Mouse (Mus musculus): Measurements from ENCODE around the gene Ndufs1.

Gene Ndufs1

DNA sequence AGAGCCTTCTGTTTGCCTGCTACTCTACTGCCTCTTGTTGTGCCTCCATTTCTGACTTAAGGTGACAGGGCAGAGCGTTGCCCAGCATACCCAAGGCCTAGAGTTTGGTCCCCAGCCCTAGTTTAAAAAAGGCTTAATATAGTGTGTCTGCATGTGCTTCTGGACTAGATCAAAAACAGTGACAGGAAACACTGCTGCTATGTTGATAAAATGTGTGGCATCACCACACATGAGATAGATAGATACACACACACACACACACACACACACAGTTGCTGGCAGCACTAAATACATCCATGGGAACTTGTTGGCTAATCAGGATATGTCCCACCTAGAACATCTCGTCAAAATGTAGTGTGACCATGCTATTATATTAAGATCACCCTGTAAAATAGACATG is 56.3 kb downstream of the Ndufs1 start:
- no peak for DNase-seq (ENCODE audit: extremely low read depth, insufficient read length, low spot score)

DNA sequence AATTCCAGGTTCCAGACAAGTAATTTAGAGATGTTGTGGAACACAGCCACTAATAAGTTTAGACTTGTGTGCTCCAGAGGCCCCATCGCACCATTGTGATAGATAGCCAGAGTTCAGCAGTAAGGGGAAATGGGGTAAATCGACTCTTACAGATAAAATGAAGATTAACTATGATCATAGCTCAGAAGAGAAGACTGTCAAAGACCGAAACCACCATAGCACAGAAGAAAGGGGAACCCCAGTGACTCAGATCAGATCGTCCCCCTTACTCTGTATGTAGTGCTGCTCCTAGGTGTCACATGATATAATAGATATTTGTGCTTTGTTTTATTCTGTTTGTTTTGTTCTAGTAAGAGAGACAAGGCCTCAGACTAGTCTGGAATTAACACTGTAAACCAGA is 57.0 kb downstream of the Ndufs1 start:
- no peak for DNase-seq (ENCODE audit: extremely low read depth, insufficient read length, low spot score)

DNA sequence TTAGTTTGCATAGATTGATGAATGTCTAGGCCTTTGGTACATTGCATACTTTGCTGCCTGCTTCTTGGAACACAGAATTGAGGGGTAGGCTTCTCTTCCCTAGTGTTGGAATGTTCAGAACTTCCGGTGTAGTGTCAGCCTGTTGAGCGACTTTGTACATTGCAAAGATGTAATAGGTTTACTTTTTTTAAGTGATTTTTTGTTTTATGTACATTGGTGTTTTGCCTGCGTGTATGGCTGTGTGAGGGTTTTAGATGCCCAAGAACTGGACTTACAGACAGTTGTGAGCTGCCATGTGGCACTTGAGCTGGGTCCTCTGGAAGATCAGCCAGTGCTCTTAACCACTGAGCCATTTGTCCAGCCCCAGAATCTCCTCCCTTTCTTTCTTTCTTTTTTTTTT is 61.1 kb downstream of the Ndufs1 start:
- DNase-seq (ENCODE audit: extremely low read depth, insufficient read length, low spot score) = peak; percentile 22

DNA sequence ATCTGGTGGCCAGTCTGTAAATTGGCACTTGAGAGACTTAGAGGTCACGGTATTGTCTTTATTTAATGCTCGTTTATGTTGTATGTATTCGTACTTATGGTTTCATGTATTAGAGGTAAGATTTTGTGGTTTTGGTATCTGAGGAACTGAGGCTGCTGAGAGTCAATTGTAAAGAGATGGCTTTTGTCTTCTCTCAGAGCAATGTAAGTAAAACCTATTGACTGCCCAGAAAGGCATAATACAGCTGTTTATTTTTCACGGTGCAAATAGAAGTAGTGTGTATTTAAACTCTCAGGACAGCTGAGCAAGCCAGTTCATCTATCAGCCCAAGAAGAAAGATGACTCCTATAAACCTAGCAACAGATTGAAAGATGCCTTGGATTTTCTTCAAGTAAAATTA is 61.5 kb downstream of the Ndufs1 start:
- no peak for DNase-seq (ENCODE audit: extremely low read depth, insufficient read length, low spot score)

DNA sequence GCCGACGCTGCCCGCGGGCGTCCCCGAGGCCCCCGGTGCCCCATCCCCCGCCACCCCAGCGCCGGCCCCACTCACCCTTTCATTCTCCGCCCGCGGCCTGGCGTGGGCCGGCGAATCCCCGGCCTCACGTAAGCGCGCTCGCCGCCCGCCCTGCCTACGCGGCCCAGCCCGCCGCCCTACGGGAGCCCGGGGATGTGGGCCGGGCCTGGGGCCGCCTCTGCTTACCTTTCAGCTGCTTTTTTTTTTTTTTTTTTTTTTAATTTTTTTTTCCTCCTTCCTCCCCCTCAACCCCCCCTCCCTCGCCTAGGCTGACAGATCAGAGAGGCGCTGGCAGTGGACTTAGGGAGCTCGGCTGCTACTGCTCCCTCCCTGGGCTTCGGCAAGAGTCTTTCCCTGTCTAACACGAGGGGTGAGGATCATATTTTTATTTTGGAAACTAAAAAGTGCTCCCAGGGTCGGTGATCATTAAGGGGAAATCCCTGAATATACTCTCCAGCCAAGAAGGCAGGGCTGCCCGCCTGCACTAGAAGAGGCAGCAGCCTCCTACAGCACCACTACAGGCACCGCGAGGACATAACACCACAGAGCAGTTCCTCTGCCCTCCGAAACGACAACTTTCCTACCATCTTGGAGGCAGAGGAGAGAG is 62.4 kb downstream of the Ndufs1 start, which contains the start of gene Ino80d:
Gene Ino80d (minus strand): TSS at position 532 of the 646 bp plus-strand sequence.
- DNase-seq (ENCODE audit: extremely low read depth, insufficient read length, low spot score) = peak; percentile 80

DNA sequence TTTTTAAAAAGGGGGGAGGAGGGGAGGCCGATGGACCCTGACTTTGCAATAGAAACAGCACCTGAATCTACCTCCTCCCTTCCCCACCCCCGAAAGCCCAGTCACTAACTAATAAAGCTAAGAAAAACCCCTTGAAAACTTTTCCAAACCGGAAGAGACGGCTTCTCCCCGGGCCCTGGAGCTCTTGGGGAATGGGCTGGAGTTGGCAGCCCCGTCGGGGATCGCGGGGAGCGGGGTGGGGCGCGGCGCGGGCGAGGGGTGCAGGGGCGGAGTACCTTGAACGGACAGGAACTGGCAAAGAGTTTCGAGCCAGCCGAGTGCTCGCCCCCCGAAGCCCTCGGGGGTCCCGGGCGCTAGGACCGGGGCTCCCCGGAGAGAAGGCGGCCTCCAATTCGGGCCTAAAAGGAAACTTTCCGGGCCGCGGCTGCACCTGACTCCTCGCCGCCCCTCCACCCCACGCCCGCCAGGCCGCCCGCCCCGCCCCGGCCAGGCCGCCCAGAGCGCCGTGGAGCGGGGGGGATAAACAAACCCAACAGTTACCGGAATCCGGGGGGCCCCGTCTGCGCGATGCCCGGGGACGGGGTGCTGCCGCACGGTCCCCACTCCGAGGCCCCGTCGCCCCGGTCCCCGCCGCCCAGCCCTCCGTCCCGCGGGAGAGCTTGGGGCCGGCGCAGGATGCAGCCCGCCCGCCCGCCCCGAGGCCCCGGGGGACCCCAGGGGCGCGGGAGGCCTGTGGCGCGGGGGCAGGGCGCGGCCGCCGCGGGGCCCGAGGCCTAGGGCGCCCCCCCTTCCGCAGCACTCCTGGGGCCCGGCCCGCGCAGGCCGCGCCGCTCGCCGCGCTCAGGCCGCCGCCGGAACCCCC is 63.1 kb downstream of the Ndufs1 start:
- DNase-seq (ENCODE audit: extremely low read depth, insufficient read length, low spot score) = peak; percentile 64

DNA sequence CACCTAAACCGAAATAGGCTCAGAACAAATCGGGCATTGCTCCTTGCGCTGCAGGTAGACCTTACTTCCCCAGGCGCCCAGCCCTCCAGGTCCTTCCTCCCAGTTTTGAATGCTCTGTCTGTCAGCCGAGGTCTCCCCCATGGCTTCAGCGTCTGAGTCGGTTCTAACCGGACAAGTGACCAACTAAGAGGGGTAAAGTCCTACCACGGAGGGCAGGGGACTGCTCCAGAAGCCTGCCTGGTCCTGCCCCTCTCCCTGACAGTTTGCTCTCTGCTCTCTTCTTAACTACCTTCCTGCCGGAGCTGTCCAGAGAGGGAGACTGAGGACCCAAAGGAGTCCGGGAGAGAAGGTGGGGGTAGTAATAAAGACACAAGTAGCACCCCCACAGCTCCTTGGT is 63.8 kb downstream of the Ndufs1 start:
- DNase-seq (ENCODE audit: extremely low read depth, insufficient read length, low spot score) = peak; percentile 60

DNA sequence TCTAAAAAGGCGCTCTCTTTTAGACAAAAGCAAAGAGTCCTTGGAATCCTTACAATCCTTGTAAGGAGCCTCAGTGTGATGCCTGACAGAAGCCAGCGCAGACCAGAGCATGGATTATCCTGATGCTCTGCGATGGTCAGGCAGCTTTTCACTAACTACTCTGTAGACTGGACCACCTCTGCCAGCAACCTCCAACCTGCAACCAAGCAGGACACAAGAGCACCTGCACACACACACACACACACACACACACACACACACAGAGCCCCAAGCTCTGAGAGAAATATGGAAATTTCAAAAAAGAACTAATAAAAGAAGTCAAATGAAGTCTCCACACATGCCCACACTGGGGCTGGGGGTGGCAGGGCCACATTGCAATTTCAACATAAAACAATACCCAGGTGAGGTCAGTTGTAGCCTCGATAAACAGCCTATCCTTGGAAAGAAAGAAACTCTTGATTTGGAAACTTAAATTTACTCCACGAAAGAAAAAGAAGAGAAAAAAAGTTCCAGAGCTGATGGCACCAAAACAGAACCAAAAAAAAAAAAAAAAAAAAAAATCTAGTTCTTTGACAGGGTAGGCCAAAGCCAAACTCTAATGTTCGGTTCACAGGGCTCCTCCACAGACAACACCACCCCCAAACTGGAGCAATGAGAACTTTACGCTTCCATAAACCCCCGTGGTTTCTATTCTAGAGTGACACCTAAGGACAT is 64.3 kb downstream of the Ndufs1 start:
- no peak for DNase-seq (ENCODE audit: extremely low read depth, insufficient read length, low spot score)

DNA sequence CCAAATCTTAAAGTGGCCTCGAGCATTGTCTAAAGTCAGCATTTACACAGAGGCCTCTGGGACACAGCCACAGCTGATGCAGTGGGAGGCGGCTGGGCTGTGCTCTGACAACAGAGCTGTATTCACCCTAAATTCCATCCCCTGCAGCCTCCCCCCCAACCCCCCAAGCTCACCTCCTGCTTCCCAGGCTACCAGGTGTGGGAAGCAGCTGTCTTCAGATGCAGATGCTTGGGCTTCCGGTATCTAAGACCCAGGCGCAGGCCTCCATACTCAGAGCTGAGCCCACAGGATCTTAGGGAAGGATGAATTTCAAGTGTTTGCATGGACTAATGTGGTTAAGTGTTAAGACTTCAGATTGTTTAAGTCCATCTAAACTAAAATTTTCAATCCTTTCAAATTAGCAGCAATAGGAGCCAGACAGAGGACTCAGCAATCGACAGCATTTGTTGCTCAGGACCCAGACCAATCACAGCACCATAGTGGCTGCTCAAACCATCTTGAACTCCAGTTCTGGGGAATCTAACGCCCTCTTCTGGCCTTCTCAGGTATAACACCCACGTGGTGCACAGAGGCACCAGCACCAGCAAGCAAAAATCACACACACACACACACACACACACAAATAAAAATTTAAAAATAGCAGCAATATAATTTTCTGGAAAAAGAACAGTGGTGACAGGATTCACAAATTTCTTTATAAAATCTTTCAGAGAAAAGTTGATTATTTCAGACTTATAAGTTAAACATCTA is 65.9 kb downstream of the Ndufs1 start:
- DNase-seq (ENCODE audit: extremely low read depth, insufficient read length, low spot score) = no peak

DNA sequence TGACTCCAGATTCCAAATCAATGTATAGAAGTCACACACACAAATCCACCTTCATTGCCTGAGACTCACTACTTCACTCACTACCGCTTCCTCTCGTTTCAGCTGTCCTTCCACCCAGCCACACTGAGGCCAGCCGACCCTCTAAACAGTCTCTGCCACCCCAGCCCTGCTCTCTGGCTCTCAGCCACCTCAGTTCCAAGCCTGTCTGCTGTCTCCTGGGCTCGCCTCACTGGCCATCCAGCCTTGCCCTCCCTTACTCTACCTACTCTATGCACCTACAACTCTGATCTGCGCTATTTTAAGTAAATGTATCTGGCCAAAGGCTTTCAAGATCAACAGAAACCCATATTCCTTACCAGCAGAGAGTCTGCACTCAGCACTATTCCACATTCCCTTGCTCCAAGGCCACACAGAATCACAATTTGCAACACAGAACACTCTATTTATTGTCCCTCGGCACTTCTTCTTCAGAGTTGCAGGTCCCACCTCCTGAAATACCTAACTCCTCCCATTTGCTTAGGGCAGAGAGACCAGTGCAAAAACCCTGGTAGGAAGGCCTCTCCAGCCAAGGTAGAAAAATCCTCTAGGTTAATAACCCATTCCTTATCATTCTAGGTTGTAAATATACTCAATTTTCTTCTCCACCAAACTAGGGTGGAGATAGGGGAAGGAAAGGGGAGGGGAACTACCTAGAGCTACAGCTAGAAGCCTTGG is 68.9 kb downstream of the Ndufs1 start:
- no peak for DNase-seq (ENCODE audit: extremely low read depth, insufficient read length, low spot score)

DNA sequence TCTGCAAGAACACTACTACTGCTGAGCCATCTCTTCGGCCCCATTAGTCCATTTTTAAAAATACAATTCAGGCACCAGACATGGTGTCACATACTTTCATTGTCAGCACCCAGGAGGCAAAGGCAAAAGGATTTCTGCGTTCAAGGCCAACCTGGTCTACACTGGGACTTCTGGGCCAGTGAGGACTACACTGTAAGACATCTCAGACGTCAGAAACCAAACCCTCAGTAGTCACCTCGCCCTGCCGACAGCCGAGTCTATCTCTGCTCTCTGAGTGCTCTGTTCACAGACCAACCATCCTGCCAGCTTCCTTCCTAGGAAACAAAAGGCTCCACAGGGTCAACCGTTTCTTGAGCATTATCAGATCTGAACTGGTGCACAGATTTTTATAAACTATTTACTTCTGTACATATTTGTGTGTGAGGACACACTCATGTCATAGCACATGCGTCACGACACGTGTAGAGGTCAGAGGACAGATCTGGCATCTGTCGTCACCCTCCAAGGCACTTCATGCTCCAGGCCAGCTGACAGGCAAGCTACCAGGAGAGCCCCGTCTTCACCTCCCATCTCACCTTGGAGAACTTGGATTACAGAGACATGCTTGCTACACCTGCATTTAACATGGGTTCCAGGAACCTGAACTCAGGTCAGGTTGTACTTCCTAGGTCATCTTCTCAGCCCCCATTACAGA is 73.7 kb downstream of the Ndufs1 start:
- DNase-seq (ENCODE audit: extremely low read depth, insufficient read length, low spot score) = no peak

DNA sequence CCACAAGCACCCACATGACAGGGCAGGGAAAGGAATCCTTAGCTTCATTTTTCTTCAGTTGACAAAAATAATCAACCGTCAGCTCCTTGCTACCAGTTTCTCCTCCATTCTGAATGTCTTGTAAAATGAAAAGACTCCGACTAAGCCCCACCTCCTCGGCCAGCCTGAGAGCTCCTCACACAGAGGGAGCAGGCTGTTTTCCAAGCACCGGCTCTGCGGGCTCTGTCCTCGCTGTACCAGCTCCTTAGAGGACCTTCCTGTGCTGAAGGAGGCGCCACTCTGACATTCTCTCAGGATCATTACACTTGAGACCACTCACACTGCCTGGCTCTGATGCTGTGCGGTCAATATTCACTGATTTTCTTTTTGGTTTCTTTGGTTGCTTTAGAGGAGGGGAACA is 76.4 kb downstream of the Ndufs1 start:
- DNase-seq (ENCODE audit: extremely low read depth, insufficient read length, low spot score) = no peak

DNA sequence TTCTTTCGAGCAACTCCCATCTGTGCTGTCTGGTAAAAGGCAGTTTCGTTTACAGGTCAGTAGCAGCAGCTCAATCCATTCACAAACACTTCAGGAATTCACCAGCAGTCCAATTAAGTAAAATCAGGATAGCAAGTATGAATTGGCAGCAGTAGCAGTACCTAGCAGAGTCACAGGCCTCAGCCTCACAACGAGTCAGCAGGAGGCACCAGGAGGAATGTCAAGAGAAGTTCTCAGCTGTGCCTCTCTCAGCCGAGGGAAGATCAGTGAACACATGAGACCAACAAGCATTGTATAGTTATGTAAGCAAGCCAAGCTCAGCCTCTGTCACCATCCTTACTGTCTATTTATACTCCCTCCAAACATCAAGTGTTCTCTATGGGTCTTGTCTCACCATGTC is 77.8 kb downstream of the Ndufs1 start:
- DNase-seq (ENCODE audit: extremely low read depth, insufficient read length, low spot score) = no peak

DNA sequence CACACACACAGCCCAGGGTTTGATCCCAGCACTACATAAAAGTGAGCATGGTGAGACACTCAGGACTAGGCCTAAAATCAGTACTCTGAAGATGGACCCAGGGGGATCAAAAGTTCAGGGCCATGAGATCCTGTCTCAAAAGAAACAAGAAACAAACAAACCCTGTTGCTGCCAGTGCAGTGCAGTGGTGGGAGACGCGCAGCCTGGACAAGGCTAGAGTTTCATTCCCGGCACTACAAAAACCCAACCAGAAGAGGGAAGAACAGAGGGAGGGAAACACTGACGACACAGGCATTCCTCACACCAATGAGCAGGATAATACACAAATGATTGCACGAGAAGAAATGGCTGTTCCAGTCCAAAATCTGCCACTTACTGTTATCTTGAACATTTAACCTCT is 80.6 kb downstream of the Ndufs1 start:
- no peak for DNase-seq (ENCODE audit: extremely low read depth, insufficient read length, low spot score)
